Mouse (Mus musculus): Measurements from ENCODE around the gene Ifitm5. TPM values are rescaled to one million over a fixed set of nuclear protein-coding genes. Genes with fewer than 3 reads are reported as not detected.
A peak's percentile ranks its signal among the peaks of the same experiment; 100 is the strongest.
"Not testable (repeated sequence)": the region's sequence is repeated elsewhere in the genome, so short reads cannot be mapped to it uniquely, and the experiment has no call there.

Gene Ifitm5
- 1.8 and 2.0 TPM in 2 replicates for total RNA-seq (2021)
- long read RNA-seq = 0 reads

DNA sequence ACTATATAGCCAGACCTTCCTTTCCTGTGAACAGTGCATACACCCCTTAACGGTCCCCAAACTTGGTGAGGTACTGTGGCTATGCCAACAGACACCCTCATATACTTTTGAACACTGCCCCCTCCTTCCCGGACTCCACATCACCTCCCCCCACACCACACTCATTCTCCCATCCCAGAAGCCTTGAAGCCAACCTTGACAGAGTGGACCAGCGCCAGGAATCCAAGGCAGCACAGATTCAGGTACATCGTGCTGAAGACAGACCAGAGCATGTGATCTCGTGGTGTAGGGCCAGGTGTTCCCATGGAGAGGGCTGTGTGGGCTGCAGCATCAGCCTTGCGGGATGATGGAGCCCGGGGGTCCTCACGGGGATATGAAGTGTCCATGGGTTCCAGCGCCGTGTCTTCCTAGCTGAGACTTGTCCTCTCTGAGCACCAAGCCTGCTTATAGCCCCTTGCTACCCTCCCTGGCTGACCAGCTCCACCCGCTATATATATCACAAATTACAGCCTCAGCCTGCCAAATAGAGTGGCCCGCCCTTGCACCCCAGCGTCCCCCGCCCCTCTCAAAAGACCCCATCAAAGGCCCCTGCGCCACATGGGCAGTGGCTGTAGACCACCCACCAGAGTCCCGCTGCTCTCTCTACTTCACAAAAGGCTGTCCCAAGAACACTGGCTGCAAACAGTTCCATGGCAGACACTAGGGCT, at the start of gene Ifitm5:
Ifitm5 (minus strand) TSS at position 468 of the 707 bp plus-strand sequence.
- DNase-seq = peak; percentile 57

DNA sequence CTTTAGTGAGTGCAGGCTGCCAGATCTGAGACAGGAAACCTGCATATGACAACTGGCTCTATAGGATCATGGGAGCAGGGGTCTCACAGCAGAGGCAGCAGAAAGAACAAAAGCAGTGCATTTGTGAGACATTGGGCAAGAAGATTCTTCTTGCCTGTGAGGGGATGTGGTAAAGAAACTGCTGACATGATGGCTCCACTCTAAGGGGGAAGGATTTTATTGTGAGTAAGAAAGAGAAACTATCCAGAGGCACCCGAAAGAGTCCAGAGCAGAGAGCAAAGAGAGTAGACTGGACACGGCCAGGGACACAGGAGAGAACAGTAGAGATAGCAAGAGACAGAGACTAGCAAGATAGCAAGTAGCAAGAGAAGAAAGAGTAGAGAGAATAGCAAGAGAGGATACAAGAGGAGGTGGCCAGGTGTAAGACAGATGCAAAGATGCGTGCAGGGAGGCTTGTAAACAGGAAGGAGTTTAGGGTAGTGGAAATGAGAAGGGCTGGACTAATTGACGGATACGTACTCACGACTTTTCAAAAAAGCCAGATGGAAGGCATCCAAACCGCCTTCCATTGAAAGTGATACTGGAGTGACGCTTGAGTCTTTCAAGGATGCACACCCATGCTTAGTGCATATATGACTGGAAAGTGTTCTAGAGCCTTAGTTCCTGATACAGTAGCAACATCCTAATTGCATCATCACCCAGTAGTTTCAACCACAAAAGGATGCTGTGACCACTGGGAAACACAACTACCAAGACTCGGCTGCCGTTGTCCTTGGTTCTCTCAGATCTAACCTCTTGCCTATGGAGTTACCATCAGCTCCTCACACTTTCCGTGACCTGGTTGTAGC, 49.0 kb upstream of the Ifitm5 start:
- no peak for DNase-seq

DNA sequence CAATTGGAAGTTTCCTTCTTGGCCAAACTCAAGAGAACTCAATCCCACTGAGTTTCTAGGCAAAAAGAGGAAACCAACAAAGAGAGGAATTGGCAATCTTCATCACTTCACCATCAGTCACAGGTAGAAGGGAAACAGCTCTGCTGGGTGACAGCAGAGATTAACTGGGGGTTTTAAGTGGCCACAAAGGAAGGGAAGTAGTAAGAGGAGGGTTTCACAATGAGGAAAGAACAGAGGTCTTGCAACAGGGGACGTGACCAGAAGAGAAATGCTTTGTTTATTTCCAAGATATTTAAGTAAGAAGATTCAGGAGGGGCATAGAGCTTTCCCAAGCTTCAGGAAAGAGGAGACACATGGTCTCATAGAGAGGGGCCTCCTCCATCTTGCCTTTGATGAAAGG, 47.7 kb upstream of the Ifitm5 start:
- no peak for DNase-seq

DNA sequence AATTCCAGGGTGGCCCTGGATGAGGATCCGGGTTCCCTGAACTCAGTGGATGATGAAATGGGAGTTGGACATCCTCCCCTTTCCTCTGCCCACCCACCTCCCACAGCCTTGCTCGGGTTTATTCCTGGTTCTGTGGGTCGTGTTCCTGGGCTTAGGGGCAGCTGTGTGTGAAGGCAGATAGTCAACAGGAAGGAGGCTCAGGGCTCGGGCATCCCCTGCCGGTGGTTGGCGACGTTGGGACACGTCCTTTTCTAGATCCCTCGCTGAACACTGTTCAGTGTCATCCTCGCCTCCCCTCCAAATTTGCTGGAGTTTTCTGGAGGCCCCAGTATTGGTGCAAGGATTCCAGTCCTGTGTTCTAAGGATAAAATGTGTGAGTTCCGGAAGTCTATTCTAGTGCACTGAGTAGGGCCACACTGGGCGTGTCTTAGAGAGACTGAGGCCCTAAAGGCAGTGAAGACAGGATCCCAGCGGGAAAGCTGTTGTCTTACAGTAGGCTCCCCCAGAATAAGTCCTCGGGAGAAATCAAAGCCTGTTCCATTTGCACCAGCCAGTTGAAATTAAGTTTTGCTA, 41.1 kb upstream of the Ifitm5 start:
- DNase-seq = no peak

DNA sequence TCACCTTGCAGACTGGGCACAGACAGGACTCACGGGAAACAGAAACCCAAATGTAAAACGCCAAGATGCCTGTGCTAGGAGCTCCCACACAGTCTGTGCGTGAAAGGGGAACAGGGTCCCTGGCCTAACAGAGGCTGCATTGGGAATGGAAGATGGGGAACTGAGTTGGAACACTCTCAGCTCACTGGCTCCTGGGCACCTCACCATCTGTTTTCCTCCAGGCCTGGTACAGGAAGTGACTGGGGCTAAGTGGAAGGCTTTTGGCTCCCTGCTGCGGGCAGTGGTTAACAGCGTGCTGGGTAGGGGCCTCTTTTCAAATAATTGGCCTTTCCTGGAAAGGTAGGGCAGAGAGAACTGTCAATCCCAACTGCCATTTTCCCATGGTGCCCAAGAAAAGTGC, 40.5 kb upstream of the Ifitm5 start:
- no peak for DNase-seq

DNA sequence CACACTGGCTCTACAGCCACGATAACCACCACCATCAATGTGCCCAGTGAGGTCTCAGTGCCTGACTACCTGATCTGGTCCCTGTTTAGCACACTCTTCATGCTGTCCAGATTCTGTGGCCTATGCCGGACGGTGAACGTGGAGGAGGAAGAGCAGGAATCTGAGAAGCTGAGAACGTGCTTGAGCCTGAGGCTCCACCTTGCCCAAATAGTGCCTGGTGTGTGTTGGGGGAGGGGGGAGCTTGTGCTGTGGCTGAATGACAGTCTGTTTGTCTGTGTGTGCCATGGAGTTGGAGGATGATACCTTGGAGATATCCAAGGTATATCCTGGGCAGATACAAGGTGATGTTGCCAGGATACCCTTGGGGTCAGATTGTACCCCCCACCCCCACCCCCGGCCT, 40.1 kb upstream of the Ifitm5 start:
- DNase-seq = no peak

DNA sequence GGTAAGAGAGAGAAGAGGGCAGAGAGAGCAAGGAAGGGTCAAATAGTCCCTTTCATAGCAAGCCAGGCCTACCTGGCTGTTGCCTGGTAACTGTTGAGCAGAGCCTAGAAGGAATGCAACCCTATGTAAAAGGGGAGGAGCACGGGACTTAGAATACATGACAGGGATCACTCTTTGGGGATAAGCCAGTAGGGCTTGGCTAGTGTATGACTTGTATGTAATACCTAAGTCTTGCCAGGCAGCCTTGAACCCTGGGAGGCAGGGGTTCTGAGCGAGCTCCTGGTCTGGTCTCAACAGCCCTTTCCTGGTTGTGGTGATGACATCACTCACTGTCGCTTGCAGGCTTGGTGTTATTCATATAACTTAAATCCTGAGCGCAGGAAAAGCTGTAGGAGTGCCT, 38.9 kb upstream of the Ifitm5 start:
- DNase-seq = no peak

DNA sequence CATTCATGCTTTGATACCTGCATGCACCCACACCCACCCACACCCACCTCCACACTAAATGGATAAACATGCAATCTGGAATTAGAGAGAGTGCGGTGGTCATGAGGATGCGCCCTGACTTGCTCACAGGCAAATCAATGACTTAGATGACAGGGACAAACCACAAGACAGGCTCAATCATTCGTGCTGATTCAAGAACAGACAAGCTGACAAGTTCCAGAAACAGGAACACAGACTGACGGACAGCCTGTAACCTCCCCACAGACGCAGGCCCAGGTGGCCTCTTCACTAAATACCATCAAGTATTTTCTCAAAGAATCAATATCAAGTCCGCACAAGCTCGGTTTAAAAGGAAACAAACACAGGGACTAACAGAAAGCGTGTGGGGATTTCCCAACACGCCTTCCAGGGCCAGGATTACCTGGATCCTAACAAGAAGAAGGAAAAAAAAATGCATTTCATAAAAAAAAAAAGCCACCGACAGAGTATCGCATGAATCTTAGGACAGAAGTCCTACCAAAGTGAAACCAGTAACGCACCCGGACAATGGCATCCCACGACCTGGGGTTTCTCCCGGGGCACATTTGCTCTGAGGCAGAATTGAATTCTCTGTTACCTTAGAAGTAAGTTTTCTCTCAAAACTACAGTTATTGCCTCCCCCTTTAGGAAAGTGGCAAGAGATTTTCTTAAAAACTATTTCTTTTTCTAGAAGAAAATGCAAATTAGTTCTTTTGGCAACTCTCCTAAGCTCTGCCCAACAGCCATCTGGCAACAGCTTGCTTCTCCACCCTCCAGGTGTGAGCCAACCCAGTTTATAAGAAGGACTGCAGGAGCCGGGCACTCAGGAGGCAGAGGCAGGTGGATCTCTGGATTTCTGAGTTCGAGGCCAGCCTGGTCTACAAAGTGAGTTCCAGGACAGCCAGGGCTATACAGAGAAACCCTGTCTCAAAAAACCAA, 37.4 kb upstream of the Ifitm5 start:
- DNase-seq = no peak

DNA sequence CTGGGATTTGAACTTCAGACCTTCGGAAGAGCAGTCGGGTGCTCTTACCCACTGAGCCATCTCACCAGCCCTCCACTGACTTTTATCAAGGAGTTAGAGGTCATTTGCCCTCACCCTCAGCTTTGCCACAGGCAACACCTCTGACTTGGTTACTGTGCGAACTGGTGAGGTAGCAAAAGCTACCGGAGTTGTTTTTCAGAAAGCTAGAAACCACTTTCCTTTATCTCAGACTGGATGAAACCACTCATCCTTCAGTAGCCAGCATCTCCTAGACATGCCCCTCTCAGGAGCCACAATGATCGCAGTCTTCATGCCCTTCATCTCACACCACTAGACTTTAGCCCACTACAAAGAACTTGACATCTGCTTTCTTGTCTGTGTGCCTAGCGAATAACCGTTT, 32.9 kb upstream of the Ifitm5 start:
- DNase-seq = no peak

DNA sequence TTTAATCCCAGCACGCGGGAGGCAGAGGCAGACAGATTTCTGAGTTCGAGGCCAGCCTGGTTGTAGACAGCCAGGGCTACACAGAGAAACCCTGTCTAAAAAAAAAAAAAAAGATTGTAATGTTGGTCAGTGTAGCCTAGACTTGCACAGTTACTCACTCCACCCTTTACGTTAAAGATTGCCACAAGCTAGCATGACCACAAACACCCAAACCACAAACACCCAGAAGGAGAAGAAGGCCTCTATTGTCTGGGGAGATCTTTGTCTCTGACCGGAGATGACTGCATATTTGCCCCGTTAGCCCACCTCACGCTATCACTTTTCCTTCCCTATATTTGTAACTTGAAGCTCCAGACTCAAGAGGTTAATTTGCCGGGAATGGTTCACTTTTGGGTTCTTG, 31.6 kb upstream of the Ifitm5 start:
- DNase-seq = no peak

DNA sequence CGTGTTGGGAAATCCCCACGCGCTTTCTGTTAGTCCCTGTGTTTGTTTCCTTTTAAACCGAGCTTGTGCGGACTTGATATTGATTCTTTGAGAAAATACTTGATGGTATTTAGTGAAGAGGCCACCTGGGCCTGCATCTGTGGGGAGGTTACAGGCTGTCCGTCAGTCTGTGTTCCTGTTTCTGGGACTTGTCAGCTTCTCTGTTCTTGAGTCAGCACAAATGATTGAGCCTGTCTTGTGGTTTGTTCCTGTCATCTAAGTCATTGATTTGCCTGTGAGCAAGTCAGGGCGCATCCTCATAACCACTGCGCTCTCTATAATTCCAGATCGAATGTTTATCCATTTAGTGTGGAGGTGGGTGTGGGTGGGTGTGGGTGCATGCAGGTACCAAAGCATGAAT, 26.6 kb upstream of the Ifitm5 start:
- DNase-seq = not testable (repeated sequence)

DNA sequence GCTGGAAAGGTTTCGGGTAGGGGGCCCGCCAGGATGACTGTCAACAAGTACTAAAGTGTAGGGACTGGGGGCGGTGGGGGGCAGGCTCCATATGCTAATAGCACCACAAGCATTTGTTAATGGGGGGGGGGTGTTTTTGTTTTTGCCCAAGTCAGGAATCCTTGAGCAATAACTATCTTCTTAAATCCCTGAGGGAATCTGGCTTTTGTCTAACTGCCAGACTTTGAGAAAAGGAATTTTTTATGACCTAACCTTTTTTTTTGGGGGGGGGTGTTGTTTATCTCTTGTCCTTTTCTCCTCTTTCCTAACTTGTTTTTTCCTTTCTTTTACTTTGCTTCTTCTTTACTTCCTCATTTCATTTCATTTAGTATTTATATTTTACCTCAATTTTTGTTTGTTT, 25.4 kb upstream of the Ifitm5 start:
- no peak for DNase-seq

DNA sequence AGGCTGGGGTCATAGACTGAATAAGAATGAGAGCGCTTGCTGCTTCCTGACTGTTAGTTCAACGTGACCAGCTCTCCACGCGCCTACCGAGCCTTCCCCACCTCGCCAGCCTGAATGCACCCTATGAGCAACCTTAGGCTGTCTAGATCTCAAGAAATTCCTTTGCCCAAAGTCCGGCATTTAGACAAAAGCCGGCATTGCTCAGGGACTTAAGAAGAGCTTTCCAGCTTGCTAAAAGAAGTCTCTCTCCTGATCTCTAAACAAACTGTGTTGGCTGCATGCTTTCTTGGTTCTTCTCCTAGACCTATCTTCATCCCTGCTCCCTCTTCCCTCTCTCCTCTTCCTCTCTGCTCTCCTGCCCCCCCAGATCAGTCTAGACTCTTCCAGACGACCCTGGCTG, 24.8 kb upstream of the Ifitm5 start:
- DNase-seq = no peak

DNA sequence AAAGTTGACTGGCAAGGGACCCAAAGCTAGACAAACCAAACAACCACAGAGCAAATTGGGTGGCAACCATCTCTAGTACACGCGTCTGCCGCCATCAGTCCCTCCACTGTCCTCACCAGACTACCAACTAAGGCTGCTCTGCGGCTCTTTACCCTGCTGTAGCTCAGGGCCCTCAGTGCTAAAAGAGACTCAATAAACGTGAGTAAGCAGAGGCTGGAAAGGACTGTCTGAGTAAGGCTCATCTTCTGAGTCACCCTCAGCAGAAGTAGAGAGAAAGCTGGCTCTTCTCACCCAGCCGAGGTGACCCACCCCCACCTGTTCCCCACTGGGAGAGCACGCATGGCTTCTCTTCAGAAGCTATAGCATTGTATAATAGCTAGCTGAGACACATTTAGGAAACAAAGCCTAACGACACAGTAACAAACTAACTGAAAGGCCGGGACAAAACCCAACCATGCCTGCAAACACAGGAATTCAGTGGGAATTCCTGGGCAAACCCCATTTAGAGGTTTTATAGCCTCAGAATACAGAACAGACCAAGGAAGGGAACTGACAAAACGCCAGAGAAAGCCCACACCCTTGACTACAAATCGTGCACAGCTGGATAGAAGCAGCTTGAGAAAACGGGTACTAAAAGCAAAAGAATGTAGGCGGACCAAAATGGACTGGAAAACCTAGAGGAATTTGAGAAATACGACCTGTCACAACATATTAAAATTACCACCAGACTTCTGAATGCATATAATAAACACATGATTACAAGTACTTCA, 23.5 kb upstream of the Ifitm5 start:
- no peak for DNase-seq

DNA sequence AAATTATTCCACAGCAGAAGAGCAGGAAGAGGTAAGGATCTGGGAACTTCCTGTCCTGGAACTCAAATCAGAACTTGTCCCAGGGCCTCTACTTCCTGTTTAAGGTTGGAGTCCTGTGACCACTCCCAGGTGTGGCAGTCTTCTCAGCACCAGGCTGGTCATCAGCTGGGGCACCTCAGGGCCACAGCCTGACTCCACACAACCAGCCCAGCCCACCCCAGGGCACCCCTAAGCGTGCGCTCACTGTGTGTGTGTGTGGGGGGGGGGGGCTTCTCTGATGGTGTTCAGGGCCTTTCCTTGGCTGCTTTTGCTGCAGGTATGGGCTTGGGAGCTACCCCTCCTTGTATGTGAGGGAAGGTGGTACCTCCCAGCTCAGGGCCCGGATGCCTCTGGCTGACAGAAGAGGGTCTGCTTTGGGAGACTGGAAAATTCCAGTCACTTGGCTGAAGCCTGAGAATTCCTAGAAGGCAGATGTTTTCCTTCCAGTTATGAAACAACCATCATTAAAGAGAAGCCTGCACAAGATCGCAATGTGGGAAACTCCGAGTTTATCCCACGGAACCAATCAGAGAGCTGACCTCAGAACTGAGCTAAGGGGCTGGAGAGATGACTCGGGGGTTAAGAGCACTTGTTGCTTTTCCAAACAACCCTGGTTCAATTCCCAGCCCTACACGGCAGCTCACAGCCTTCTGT, 21.5 kb upstream of the Ifitm5 start:
- DNase-seq = no peak

DNA sequence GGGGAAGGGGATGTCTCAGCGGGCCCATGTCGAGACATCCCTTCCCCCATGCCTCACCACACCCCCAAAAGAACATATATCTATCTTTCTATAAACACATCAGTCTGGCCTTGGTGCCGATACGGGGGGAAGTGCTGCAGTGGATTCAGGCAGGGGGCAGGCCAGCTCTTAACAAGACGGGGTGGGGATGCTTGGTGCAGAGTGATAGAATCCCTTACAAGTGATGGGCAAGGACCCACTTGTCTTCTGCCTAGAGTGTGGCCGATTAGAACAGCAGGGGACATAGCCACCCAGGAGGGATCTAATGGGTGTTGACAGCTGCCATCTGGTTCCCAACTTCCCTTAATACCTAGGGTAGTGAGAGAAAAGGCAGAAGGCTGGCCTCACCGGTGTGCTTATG, 20.8 kb upstream of the Ifitm5 start:
- DNase-seq = no peak

DNA sequence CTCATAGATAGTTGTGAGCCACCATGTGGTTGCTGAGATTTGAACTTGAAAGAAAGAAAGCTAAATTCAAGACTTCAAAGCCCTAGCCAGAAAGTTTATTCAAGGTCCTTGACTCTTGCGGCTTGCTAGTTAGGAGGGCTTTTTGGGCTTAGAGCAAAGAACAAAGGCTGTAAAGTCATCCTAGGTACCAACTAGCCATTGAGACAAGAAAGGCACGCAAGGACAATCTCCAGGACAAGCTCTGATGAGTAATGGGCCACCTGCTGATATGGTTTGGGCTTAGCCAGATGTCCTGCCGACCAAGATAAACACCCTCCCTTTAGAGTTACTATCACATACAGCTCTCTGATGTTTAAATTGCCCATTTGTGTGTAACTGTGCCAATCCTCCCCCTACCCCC, 18.6 kb upstream of the Ifitm5 start:
- DNase-seq = not testable (repeated sequence)

DNA sequence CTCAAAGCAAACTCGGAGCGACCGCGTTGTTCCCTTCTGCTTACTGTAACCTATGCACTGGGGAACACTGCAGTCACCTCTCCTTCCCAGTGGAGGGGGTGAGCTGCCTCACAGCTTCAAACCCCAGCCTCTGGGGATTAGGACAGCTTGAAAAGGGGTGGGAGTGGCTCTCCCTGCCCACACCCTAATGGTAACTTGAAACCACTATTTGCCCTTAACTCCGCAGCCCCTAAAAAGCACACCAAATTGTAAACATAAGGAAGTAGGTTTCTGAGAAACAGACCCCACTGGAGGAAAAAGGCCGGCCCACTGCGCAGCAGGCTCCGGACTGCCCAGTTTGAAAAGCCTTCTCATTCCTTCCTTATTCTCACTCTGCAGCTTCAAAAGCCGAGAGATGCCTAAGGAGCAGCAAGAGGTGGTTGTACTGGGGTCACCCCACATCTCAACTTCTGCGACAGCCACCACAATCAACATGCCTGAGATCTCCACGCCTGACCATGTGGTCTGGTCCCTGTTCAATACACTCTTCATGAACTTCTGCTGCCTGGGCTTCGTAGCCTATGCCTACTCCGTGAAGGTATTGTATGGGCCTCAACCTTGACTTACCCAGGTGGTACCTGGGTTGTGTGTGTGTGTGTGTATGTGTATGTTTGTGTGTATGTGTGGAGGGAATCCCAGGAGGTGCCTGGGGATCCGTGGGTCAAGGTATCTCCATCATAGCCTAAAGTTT, 17.9 kb upstream of the Ifitm5 start:
- no peak for DNase-seq

DNA sequence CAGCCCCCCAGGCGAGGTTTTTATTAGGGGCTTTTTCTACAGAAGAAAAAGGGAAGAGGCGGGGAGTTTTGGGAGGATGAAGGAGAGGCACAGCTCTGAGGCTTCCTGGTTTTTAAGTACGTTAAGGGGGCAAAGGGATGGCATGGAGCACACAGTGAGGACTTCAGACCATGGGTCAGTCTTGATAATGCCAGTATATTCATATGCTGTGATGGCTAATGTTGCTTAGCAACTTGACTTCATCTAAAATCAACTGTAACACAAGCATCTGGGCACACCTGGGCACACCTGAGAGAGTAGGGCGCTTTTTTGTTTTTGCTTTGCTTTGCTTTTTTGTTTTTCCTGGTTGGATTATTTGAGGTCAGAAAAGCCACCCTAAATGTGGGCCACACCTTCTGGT, 16.8 kb upstream of the Ifitm5 start, which contains the start of gene Ifitm1:
Ifitm1 (plus strand) TSS at position 301 of the 400 bp plus-strand sequence.
- no peak for DNase-seq

DNA sequence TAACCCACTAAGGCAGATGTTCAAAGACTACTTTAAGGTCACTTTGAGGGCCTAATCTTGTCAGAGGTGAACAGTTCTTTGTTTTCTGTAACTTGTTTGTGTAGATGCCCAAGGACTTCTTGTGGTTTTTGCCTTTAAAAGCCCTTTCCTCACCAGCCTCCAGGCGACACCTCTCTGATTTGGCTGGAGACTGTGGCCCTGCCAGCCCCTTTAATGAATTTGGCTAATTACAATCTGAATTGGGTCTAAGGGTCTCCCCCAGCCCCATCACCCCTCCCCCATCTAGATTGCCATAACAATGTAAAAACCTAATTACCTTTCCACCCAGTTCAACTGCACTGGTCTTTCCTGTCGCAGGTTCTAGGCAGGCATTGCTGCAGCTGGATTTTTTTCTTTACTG, 12.6 kb upstream of the Ifitm5 start:
- no peak for DNase-seq

Measured in adrenal gland, postnatal 25 days (tissue).